Mouse (Mus musculus) embryo, embryonic 10 days (tissue): ENCODE results near the gene Majin.

Experiments used
- DNase-seq: peaks from one replicate; pipeline ENCODE4 v3.0.0-alpha.2; 2015; ENCODE audit warnings: low spot score

Gene Majin

DNA sequence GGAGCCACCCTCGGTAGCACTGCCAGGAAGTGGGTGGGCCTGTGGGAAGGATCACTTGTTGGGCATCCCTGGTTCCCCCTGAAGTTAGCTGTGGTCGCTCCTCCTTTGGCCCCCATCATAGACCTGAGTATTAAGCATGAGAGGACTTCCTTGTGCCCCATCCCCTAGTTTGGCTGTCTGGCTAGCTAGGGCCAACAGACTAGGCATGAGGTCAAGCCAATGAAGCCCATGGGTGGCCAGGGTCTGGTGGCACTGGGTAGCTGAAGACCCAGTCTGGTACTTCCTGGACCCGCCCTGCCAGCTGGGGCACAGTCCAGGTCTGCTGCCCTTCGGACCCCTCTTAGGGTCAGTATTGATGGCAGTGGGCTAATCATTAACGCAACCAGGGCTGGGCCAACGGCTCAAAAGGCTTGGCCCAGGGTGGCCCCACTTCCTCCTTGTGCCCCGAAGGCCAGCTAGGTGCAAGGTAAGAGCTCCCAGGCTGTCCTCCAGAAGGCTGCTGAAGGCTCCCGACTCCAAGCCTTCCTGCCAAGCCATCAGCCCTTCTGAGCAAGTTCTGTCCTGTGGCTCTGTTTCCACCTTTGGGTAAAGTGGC, 78.7 kb downstream of the Majin start:
- no peak for DNase-seq

GRCm38 (mm10) chr19:6264200-6264599, 80.0 kb downstream of the Majin start:
- DNase-seq, result no peak

DNA sequence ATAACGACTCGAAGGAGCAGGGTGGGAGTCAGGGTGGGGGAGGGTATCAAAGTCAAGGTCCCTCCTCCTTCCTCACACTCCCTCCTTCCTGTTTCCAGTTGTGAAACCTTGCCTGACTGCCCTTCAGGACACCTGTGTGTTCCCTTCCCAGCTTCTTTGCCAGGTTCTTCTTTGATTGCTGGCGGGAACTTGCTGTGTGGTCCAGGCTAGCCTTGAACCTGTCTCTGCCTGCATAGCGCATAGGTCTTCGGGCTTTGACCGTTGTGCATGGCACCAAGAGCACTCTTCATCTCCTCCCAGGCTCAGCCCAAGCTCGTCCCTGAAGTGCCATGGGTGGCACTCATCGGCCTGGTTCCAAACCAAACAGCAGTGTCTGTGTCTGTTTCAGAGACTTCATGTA, 80.8 kb downstream of the Majin start:
- no peak for DNase-seq

DNA sequence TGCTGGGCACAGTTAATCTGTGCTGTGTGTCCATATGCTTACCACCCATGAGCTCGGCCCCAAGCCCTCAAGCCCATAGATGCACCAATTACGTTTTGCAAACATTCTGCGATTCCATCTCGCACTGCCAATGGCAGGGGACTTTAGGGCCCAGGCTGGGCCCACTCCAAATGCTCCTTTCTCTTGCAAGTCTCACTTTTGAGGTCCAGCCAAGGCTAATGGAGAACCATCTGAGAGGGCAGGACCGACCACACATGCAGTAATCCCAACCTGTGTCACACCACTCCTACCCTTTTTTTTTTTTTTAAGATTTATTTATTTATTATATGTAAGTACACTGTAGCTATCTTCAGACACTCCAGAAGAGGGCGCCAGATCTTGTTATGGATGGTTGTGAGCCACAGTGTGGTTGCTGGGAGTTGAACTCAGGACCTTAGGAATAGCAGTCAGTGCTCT, 81.6 kb downstream of the Majin start:
- DNase-seq, result no peak

DNA sequence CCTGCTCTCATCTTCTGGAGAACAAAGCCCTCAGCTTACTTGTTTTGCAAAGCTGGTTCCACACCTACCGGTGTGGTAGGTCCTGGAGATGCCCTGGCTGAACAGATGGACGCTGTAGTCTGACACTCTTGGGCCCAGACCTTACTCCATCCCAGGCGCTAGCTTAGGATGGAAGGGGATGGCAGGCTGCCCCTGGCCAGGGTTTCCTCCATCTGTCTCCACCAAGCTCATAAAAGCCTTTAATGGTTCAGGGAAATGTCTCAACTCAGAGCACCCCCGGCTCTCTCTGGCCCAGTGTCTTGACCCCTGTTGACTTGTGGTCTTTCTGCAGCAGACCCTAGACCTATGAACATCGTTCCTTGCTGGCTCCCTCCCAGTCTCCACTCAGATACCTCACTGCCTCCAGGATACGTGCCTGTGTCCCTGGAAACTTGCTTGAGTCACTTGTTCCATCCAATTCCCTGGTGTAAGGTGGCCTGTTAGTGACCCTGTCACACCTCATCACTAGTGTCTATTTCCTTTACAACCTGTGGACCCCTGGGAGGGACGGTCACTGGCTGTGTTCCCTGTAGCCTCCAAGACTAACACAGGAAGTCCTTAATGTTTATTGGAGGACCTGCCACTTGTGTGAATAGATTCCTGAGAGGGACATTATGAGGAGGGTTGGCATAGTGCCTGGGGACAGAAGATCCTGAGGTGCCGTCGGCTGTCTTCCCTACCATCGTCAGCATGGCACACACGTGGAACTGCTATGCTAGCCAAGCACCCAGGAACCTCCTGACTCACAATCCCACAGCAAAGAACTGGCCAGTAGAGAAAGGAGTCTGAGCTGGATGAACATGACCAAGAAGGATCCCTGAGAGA, 83.3 kb downstream of the Majin start:
- no peak for DNase-seq

GRCm38 (mm10) chr19:6268170-6268528, 84.0 kb downstream of the Majin start:
- DNase-seq, result peak; percentile 95

DNA sequence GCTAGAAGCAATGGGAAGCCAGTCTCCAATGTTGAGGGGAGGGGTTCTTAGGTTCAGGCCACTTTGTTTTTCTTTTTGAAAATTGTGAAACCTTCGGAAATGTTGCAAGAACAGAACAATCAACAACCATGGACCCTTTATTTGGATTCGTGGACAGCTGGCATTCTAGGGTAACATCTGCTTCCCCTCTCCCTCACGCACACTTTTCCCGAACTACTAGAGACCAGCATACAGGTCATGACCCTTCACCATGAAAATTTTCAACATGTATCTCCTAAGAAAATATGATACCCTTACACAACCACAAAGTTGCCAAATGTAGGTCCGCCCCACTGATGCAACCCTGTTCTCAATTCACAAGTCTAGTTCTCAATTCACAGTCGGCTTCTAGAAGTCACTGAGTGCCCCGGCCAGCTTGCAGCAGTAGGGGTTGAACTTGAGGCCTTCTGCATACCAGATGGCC, 84.5 kb downstream of the Majin start:
- DNase-seq, result no peak

DNA sequence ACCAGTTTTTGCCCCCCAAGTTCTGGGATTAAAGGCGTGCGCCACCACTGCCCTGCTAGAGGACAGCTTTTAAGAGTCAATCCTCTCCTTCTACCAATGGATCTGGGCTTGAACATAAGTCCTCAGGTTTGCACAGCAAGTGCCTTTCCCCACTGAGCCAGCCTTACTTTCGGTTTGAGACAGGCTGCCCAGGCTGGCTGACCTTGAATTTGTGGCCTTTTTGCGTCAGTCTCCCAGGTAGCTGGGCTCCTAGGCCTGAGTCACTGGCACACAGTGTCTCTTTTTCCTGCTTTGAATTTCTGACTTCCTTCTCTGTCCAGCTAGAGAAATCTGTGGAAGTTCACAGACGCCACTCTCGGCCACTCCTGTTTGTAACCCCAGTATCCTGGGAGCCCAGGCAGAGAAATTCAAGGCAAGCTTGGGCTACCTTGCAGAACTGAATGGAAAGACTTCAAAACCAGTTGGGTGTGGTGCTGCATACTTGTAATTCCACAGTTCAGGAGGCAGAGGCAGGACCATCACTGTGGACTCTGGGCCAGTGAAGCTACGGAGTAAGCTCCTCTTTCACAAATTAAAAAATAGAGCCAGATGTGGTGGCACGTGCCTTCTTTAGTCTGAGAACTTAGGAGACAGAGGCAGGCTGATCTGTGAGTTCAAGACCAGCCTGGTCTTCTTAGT, 85.7 kb downstream of the Majin start:
- DNase-seq, result no peak

DNA sequence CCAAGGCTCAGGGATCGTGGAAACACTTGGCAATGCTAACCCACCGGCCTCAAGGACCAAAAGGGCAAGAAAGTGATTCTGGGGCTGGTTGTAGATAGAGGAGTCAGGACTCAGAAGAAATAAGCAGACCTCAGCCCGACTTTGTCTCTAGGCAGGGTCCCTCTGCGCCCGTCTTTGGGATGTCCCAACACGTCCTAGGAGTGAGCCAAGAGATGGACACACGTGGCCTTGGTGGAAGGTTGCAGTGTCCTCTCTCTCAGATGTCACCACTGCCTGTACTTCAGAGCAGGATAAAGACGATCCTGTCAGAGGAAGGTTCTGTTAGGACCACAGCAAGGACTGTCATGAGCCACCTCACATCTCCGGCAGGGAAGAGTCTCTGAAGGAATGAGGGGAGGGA, 86.5 kb downstream of the Majin start:
- no peak for DNase-seq

- DNase-seq, result no peak
Measured at GRCm38 (mm10) chr19:6271206-6271605, 87.0 kb downstream of the Majin start.

DNA sequence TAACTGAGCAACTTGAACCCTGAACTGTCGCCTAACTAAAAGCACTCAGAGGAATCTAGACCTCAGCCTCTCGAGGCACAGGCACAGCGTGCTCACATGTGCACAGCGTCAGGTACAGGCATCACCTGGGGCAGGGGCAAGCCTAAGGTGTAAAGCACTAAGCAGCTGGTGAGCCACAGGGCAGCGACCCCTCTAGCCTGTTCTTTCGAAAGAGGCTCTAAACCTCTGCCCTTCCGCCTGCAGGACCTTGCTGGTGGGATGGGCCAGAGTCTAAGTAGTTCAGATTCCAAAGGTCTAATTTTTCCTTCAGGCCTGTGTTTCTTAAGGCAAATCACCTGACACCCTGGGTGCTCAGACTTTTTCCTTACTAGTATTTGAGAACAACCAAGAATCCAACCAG, 87.9 kb downstream of the Majin start:
- no peak for DNase-seq

GRCm38 (mm10) chr19:6272738-6273137, 88.5 kb downstream of the Majin start:
- no peak for DNase-seq

GRCm38 (mm10) chr19:6273592-6273991, 89.4 kb downstream of the Majin start:
- DNase-seq, result no peak
